Mouse (Mus musculus): Measurements from ENCODE around the gene Rhoh.

- no peak for TF ChIP-seq CTCF (conservative IDR thresholded peaks at IDR 0.05; ENCODE audit: insufficient read depth, insufficient read length, low read depth, low read length)
- TF ChIP-seq POLR2A (IDR thresholded peaks at IDR 0.05; ENCODE audit: low read depth, low read length) = no peak
Observed at GRCm38 (mm10) chr5:65888998-65889397, 28.0 kb downstream of the Rhoh start.
